Mouse (Mus musculus) CD8-positive naive resting alpha-beta T cell, adult 2 months (primary cell): Measurements from ENCODE around the gene Gm28308.

Experiments used
- DNase-seq, 2 experiments: peaks; one replicate each; pipeline ENCODE4 v3.0.0; 2022; ENCODE audit warnings: low read depth in 2 of 2, low spot score in 2 of 2

Gene Gm28308

DNA sequence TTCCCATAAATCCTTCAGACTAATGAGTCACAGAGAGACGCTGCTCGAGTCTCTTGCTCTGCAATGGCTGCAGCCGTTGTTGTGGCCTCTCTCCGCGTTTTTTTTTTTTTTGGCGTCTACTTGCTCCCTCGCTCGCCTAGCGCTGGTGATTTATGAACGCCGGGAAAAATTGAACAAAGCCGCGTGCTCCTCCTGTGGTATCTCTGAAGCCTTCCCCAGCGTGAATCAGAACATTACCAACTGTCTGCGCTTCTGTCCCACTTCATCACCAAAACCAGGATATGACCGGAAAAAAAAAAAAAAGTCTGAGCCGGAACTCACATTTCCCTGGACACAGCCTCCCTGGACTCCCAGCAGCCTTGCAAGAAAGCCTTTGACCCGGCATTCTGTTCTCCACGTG is 27.9 kb downstream of the Gm28308 start:
- no peak for DNase-seq

DNA sequence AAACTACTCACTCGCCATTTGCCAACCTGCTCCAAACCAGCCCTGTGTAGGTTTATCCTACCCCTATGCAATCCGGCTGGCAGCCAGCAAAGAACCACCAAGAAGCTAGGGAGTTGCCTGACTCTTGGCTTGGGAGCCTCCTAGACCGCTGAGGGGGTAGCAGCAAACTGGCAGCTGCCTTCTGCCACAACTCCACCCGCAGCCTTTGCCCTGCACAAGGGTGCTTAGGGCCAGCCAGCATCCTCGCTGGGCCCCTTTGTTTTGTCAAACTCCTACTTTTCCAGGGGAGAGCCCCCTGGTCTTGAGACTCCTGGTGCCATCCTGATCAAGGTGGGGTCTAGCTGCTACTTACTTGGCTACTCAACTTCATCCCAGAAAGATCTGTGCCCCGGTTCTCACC is 28.5 kb downstream of the Gm28308 start:
- no peak for DNase-seq

DNA sequence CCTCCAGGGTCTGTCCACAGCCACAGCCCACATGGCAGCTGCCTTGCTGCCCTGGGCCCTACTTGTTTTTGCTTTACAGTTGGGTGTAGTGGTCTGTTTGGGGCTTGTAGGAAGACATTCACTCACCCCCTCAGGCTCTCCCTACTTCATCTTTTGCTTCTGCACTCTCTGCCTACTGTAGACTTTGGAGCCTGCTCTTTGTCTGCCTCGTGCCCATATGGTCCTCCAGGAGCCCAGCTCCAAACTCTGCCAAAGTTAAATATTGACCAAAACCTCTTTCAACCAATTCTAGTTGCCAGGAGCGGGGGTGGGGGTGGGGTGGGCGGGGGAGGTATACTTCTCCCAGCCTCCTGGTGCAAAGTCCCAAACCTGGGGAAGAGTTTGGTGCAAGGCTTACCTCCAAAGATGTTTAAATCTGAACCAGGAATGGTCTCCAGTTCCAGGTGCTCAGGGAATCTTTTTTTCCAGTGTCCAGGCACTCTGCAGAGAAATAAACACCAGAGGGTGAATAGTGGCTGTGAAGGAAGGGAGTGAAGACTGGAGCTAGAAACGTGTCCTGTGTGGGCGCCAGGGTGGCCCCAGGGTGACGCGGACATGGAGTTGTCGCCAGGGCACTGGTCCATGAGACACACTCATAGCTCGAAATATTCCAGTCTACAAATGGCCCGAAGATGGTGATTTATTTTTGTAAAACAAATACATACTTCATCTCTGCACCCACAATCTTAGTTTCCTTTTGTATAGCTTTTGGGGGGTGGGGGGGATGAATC is 29.6 kb downstream of the Gm28308 start:
- no peak for DNase-seq

DNA sequence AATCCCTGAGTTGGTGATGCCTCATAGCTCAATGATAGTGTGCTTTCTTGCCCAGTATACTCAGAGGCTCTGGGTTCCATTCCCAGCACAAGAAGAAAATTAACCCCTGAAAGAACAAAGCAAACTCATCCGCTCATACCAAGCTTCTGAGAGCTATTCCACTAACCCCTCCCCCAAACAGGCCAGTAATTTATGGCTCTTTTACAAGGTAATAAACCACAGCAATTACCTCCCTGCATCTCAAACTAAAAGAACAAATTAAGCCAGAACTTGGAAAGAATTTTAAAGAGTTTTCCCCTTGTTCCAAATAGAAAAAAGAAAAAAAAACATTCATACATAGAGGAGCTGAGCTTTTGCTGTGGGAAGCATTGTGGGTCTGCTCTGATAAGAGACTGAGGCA is 30.3 kb downstream of the Gm28308 start:
- no peak for DNase-seq

DNA sequence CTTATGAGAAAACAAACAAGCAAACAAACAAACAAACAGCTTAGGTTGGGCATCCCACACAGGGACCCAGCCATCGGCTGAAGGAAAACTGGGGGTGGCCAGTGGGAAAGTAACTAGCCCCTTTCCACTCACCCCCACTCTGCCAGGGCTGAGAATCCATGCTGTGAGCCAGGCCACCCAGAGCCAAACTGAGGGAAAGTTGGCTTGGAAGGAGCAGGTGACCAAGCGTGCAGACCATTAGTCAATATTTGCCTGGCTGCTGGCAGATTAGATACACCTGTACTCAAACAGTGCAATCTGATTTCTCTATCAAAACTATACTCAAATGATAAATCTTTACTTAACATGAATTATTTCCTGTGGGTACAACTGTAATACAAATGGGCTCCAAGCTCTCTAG is 31.1 kb downstream of the Gm28308 start:
- DNase-seq = no peak

DNA sequence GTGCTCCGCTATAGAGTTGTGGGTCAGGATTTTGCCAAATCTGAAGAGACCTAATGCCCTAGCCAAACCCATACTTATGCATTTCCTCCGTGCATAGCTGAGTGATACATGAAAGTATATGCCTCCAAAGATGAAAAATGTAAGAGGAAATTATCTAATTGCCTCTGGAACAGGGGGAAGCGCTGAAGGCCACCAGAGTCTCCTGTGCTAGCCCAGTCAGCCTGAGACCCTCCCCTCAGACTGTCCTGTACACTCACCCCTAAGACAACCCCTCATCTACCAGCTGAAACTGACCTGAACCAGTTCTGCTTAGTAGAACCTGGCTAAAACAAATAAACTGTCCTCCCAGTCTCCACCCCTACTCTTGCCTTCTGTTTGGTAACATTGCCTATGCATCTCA is 32.4 kb downstream of the Gm28308 start:
- DNase-seq = no peak

DNA sequence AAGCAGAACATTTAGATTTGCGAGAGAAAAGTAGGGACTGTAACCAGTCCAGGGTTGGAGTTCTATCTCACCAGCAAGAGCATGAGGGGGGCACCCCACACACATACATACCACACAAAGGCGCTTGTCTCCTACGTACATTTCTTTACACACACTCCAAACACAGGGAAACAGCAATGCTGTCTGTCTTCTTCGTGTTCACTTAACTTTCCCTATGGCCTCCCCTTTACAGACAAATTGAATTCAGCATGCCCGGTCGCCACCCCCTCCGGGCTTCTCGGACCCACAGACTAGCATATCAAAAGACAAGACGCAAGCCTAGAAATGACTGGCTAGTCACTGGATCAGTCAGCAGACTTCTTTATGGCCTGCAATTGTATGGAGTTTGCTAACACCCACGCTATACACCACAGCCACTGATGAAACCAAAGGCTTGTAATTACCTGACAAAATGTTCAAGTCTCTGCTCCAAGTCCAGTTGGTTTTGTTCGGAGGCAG is 32.9 kb downstream of the Gm28308 start:
- no peak for DNase-seq

DNA sequence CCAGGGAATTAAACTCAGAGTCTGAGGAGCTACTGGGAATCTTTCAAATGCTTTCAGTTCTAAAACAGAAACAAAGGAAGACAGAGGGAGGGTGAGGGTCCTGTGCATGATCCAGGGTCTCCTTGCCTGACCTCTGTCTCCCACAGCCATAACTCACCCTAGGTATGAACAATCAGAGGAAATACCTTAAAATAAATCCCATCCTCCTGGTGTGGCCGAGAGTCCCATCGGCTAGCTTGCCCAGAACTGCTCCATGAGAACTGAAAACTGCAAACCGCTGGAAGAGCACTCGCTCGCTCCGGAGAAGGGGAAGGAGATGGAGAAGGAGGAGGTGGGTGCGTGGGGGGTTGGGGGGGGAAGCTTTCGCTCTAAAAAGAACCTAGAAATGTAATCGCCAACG is 33.4 kb downstream of the Gm28308 start:
- DNase-seq = no peak

DNA sequence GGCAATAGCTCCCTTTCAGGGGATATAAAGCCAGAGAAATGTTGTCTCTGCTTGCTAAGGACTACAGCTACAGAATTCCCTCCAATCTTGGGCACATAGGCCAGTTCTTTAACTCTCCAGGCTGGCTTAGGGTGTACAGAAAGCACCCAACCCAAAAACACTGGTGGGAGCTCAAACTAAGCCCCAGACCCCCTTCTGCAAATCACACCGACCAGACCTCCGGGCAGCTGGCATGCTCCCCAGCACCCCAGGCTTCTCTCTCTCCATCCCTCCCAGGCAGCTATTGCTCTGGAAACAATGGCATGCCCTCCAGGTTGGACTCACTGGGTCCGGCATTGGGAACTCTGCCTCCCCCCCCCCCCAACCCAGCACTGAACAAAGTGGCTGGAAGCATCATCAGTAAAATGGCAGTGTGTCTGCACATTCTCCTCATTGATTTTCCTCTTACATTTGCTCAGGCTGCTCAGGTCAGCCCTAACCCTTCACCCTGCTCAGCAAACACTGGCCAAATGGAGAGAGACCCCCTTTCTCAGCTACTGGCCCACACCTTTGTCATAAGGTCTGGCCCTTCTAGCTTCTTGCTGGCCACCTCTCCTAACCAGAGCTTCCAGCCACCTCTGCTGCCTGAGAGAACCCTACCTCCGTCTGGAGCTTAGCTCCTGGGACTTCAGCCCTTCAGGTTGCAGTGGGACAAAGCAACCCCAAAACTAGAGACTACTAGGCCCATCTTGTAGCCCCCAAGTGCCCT is 34.0 kb downstream of the Gm28308 start:
- no peak for DNase-seq

DNA sequence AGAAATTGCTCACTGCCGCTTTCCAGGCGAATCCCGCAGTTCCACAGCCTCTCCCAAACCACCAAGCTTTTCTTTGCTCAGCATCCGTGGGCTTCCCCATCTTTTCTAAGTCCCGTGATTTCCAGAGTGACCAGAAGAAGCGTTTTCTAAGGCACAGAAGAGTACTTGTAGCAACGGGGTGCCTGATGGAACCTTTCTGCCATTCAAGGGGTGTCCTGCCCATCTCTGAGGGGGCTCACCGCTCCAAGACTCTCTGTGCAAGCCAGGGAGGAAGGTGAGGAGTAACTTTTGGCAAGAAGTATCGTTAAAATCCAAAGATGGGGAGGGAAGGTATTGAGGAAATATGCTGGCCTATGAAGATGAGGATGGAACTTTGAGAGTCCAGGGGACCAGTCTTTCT is 35.3 kb downstream of the Gm28308 start:
- DNase-seq = no peak

DNA sequence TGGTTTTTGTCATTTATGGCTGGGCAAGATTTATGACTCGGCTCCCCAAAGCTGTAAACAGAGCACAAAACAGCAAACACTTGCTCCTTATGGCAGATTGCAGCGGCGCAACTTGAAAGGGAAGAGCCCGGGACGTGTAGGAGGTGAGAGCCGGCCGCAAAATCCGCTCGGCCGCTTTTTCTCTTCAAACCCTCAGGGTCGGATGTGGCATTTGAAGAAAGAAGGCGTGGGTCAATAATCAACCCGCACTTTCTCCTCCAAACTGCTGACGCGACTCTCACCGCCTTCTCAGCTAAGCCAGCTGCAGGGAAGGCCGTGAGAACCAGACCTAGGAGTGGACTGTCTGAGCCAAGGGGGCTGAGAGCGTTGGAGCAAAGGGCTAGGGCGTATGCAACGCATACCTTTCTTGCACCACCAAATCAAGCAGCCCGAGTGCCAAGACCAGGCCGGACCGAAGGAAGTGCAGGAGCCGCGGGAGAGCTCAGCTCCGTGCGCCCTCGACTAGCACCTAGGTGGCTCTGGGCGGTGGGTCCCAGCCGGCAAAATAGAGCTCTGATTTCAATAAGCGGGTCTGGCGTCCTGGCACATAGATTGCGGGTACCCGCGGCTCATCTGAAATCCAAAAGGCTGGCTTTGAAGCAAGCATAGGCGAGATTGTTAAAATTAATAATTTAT is 35.9 kb downstream of the Gm28308 start, which contains the start of gene 5730596B20Rik:
Gene 5730596B20Rik, plus strand, starts transcription at position 438 of the 675 bp plus-strand sequence.
- DNase-seq = no peak

DNA sequence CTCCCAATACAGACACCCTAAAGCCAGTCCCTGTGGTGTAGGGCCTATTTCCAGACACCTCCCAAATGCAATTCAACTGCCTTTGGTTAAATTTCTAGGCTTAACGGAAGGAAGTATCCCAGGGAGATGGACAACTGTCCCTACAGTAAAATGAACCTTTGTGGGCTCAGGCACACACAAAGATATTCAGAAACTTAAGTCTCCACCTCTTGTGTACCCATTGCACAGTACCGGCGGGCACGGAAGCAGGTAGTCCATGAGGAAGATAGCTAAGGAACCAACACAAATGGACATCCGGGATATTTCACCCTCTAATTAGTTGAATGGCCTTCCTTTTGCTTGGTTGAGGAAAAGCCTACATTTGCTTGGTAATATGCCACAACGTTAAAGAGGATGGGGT is 36.7 kb downstream of the Gm28308 start:
- no peak for DNase-seq

DNA sequence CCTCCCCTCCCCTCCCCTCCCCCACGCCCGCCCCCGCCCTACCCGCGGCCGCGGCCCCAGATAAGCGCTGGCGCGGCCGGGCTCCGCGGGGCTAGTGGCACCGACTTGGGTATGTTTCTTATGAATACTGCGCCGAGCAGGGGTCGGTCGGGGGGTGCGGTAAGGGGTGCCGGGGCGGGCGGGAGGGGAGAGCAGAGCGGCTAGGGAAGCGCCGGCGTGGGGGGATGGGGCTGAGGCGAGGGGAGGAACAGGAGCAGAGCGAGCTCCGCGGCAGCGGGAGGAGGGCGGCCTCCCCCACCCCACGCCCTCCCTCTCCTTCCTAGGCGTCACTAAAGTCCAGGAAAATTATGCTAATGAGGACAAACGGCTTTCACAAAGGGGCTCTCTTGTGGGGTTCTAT is 37.3 kb downstream of the Gm28308 start:
- DNase-seq = no peak

DNA sequence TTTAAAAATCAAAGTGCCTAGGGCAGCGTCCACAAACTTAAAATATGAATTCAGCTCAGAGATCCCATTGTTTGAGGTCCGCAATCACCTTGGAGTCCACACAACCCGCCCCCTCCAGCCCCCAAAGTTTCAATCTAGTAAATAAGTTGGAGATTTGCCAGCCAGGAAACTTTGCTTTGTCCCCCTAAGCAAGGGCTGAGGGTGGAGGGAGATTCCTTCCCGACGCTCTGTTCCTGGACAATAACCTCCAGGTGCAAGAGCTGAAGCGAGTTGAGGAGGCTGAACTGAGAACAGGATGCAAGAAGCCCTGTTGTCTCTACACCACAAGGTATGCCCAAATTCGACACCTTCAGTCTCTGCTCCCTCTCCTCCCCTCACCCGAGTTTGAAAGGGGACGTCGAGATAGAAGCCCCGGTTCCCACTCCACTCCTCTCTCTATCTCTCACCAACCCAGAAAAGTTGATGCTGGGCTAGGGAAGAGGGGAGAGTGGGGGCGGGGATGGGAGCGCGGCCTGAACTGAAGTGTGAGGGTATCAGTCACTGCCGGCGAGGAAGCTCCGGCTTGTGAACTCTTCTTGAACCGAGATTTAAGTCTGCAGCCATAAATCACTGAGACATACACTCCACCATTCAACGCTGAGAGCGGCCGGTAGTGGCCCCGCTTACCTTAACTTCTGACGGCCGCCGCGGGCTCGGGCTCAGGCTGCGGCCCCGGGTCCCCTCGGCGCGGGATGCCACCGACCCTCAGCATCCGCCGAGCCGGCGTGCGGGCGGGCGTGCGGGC is 38.0 kb downstream of the Gm28308 start:
- DNase-seq = no peak

DNA sequence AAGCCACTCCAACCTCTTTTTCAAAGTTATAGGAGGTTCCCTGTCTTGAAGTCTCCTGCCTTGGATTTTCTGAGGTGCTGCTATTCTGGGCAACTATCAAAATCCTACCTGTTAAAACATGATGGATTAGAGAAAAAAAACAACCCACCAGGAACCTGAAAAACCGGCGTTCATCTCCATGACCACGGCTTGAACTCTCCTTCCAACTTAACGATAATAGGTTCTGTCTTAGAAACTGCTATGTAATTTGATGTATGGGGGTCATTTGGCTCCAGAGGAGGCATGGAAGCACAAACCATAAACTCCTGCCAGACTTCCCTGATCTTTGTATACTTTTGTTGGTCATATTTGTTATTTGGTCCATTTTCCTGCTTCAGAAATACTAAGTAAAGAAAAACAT is 39.5 kb downstream of the Gm28308 start:
- DNase-seq = no peak

DNA sequence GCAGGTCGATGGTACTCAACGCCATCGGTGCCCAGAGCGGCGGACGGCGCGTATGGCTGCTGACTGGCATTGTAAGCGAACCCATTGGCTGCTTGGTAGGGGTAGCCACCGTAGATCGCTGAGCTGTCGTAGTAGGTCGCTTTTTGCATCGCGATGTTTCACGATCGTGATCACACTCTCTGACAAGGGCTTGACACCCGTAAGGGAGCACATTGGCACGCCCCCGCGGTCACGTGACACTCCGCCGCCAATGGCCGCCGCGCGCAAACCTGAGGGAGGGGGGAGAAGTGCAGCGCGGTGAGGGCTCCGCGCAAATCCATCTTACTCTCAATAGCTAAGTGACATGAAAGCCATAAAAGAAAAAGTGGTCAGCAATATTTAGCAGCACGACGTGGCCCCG is 40.6 kb downstream of the Gm28308 start:
- DNase-seq = no peak

DNA sequence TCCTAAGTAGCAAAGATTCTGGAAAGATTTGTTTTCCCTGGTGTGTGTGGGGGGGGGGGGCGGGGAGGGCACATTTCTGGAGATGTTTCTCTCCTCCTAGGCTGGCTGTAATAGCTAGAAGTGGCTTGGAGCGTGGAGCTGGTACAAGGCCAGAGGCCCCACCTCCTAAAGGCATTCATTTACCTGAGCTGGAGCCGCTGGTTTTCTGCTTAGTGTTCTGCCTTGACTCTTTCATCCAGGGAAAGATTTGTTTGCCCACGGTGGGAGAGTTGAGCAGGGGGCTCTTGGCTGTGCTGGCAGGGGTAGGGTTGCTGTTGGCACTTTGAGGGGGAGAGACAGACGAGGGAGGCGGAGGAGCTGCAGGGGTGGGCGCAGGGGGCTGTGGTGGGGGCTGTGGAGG is 41.2 kb downstream of the Gm28308 start:
- DNase-seq = no peak

DNA sequence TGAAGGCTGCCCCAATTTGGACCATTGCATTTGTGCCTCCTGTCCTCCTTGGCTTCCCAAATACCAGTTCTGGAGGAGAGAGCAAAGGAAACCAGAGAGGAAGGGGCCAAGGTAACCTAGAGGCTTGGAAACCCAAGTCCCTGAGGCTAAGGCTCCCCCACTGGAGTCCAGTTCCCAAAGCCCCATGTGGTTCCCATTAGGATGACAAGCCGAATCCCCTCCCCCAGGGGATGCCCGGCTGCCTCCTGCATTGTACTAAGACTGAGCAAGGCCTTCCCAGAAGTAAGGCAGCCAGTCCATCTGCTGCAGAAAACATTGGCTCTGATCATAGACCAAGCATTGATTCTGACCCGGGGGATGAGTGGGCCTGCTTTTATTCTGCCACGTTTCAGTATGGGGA is 41.8 kb downstream of the Gm28308 start:
- no peak for DNase-seq

DNA sequence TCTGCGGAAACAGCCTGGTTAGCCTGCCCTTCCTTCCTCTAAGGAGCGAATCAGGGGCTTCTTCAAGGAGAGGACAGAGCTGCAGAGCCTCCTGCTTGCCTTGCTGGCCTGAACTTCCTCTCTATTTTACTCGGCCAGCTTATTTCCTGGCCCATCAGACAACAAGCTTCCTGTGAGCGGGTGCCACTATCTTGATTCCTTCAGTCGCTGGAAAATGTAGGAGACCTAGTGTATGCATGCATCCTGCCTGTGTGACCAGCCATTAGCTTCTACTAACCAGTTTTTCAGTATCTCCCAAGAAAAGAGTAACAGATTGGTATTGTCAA is 42.3 kb downstream of the Gm28308 start:
- no peak for DNase-seq

DNA sequence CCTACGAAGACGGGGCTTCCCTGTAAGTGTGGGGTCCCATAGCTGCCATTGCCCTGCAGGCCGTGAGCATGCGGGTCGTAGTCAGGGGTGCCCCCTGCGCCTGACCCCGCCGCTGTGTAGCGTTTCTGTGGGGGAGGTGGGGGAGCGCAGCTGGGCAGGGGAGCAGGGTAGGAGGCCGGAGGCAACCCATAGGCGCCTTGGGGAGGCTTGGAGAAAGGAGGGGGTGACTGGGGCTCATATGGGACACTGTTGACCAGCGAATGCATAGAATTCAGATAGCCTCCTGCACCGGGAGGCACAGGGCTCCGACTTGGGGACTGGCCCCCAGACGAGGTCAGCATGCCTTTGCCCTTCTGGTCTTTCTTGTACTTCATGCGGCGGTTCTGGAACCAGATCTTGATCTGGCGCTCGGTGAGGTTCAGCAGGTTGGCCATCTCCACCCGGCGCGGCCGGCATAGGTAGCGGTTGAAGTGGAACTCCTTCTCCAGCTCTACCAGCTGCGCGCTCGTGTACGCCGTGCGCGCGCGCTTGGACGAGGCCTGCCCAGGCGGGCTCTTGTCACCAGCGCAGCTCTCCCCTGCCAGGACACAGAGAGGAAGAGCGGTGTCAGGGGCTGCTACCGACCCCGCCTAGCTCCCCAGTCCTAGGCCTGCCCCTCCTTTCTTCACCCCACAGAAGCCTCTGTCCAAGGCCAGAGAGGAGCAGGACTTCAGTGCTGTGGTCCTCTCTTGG is 42.8 kb downstream of the Gm28308 start:
- DNase-seq = no peak
